Mouse (Mus musculus): ENCODE data around the gene Odf2. TPM values are rescaled to one million over a fixed set of nuclear protein-coding genes. Genes with fewer than 3 reads are reported as not detected.
"Not testable (repeated sequence)": the region's sequence is repeated elsewhere in the genome, so short reads cannot be mapped to it uniquely, and the experiment has no call there.

Odf2 gene
- total and polyA plus RNA-seq, 2 experiments from 2014 or later, result 28.6 to 35.1 TPM

DNA sequence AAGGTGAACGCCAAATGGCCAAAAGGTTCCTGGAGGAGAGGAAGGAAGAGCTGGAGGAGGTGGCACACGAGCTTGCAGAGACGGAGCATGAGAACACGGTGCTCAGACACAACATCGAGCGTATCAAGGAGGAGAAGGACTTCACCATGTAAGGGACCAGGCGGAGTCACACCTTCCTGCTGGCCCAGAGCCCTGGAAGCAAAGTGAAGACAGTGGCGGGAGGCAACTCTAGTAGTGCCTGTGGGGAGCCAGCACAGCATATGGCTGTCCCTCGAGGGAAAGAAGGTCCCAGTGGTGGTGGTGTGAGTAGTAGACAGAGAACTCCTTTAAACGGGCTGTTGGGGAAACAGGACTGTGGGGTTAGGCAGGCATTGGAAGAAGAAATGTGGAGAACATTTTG lies 13.2 kb downstream of the Odf2 start:
- 79% methylated on average over 10 of the region's 10 CpGs for WGBS
- Histone ChIP-seq H3K4me2 (ENCODE audit: low read depth, low read length) (no peak overlapping the region), H3K27ac (ENCODE audit: low read depth) (no peak overlapping the region), H3K27me3 (ENCODE audit: control insufficient read depth, insufficient read depth, low read length) (no peaks in the 10 kb centered on the region), H3K9ac (replicated peaks; ENCODE audit: low read depth, low read length) (no peak overlapping the region), H3K4me3 (ENCODE audit: low read depth, low read length) (no peak overlapping the region), H3K36me3 (replicated peaks; ENCODE audit: control insufficient read depth, insufficient read depth, low read length) (peaks cover 99% of the 10 kb centered on the region), H3K4me1 (ENCODE audit: control insufficient read depth, insufficient read depth) (no peaks in the 10 kb centered on the region), H3K9me3 (replicated peaks; ENCODE audit: control insufficient read depth, low read length) (no peaks in the 10 kb centered on the region)
- no peak for TF ChIP-seq EP300 (IDR thresholded peaks at IDR 0.05; ENCODE audit: low read depth)
- TF ChIP-seq CTCF (IDR thresholded peaks at IDR 0.05; ENCODE audit: low read depth), result no peak
- no peak for ATAC-seq (ENCODE audit: insufficient read depth, low read depth)
- no peak for DNase-seq (ENCODE audit: low spot score)

DNA sequence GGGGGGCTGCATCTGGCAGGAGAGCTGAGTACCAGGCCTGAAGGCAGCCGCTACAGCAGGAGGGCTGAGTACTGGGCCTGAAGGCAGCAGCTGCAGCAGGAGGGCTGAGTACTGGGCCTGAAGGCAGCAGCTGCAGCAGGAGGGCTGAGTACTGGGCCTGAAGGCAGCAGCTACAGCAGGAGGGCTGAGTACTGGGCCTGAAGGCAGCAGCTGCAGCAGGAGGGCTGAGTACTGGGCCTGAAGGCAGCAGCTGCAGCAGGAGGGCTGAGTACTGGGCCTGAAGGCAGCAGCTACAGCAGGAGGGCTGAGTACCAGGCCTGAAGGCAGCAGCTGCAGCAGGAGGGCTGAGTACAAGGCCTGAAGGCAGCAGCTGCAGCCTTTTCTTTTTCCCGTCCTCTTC lies 19.1 kb downstream of the Odf2 start:
- WGBS, result 73% methylated on average over 2 of the region's 2 CpGs

DNA sequence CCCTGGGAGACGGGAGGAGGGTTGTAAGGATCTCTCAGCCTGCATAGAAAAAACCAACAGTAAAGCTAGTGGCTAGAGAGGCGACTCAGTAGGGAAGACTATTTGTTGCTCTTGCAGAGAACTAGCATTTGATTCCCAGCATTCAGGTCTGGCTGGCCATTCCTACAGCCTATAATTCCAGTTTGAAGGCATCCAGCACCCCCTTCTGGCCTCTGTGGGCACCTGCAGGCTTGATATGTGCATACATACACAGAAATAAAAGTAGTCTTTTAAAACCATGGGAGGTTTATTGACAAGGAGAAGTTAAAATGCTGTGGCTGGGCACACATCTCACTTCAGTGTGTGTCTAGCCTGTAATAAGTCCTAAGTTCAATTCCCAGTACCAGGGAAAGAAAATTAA lies 21.0 kb downstream of the Odf2 start:
- no peaks in the 10 kb centered on the region for H3K27me3 ChIP-seq (ENCODE audit: control insufficient read depth, insufficient read depth, low read length)
- H3K4me3 ChIP-seq (ENCODE audit: low read depth, low read length), result no peak overlapping the region
- peaks cover 76% of the 10 kb centered on the region for H3K36me3 ChIP-seq (replicated peaks; ENCODE audit: control insufficient read depth, insufficient read depth, low read length)
- 86% methylated on average over 2 of the region's 2 CpGs for WGBS
- H3K4me1 ChIP-seq (ENCODE audit: control insufficient read depth, insufficient read depth), result no peaks in the 10 kb centered on the region
- H3K27ac ChIP-seq (ENCODE audit: low read depth), result no peak overlapping the region
- TF ChIP-seq EP300 (IDR thresholded peaks at IDR 0.05; ENCODE audit: low read depth), result no peak
- TF ChIP-seq CTCF (IDR thresholded peaks at IDR 0.05; ENCODE audit: low read depth), result peak; percentile 27; the same call in 1 of the 2 replicates
- ATAC-seq (ENCODE audit: insufficient read depth, low read depth) (no peak), DNase-seq (ENCODE audit: low spot score) (no peak)
- H3K4me2 ChIP-seq (ENCODE audit: low read depth, low read length), result no peak overlapping the region
- no peaks in the 10 kb centered on the region for H3K9me3 ChIP-seq (replicated peaks; ENCODE audit: control insufficient read depth, low read length)
- H3K9ac ChIP-seq (replicated peaks; ENCODE audit: low read depth, low read length), result no peak overlapping the region

More for the DNA sequence above, 19.1 kb downstream of the Odf2 start:
- DNase-seq (ENCODE audit: low spot score); H3K4me3 ChIP-seq (ENCODE audit: low read depth, low read length); ATAC-seq (ENCODE audit: insufficient read depth, low read depth); H3K9me3 ChIP-seq (replicated peaks; ENCODE audit: control insufficient read depth, low read length); H3K4me2 ChIP-seq (ENCODE audit: low read depth, low read length); H3K27me3 ChIP-seq (ENCODE audit: control insufficient read depth, insufficient read depth, low read length); H3K4me1 ChIP-seq (ENCODE audit: control insufficient read depth, insufficient read depth); H3K27ac ChIP-seq (ENCODE audit: low read depth); H3K9ac ChIP-seq (replicated peaks; ENCODE audit: low read depth, low read length): not testable (repeated sequence)
- H3K36me3 ChIP-seq (replicated peaks; ENCODE audit: control insufficient read depth, insufficient read depth, low read length), result peaks cover 77% of the 10 kb centered on the region

DNA sequence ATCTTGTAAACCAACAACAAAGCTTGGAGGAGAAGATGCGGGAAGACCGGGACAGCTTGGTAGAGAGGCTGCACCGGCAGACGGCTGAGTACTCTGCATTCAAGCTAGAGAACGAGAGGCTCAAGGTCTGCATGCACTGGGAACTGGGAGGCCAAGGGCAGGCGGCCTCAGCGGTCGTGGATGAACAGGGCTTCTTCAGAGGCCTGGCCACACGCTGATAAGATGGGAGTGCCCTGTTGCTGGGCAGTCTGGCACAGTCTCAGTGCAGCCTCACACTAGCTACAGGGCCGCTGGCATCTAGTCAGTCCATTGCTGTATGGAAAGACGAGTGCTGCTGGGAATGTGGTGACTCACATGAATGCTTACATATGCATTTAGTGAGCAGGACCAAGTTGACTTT lies 28.6 kb downstream of the Odf2 start:
- WGBS, result 83% methylated on average over 11 of the region's 11 CpGs

DNA sequence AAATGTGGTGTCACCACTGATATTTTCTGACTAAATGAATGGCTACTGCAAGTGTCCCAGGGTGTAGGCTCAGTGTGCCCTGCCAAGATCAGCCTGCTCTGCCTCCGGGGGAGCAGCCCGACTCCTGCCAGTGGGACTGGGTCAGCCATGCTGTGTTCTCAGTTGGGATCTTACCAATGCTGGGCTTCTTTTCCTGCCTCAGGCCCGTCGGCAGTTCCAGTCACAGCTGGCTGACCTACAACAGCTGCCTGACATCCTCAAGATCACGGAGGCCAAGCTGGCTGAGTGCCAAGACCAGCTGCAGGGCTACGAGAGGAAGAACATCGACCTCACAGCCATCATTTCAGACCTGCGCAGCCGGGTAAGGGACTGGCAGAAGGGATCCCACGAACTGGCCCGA lies 33.0 kb downstream of the Odf2 start:
- Histone ChIP-seq H3K36me3 (replicated peaks; ENCODE audit: control insufficient read depth, insufficient read depth, low read length) (peaks cover 88% of the 10 kb centered on the region), H3K27me3 (ENCODE audit: control insufficient read depth, insufficient read depth, low read length) (no peaks in the 10 kb centered on the region), H3K9me3 (replicated peaks; ENCODE audit: control insufficient read depth, low read length) (no peaks in the 10 kb centered on the region), H3K27ac (ENCODE audit: low read depth) (no peak overlapping the region), H3K4me2 (ENCODE audit: low read depth, low read length) (no peak overlapping the region), H3K4me1 (ENCODE audit: control insufficient read depth, insufficient read depth) (no peaks in the 10 kb centered on the region), H3K9ac (replicated peaks; ENCODE audit: low read depth, low read length) (no peak overlapping the region), H3K4me3 (ENCODE audit: low read depth, low read length) (no peak overlapping the region)
- DNase-seq (ENCODE audit: low spot score) (peak; percentile 22), ATAC-seq (ENCODE audit: insufficient read depth, low read depth) (peak; percentile 76)
- WGBS, result 34% methylated on average over 11 of the region's 11 CpGs
- TF ChIP-seq CTCF (IDR thresholded peaks at IDR 0.05; ENCODE audit: low read depth), result no peak
- TF ChIP-seq EP300 (IDR thresholded peaks at IDR 0.05; ENCODE audit: low read depth), result no peak

More for the DNA sequence above, 28.6 kb downstream of the Odf2 start:
- no peak overlapping the region for H3K9ac ChIP-seq (replicated peaks; ENCODE audit: low read depth, low read length)
- no peak overlapping the region for H3K27ac ChIP-seq (ENCODE audit: low read depth)
- no peak for DNase-seq (ENCODE audit: low spot score)
- peaks cover 83% of the 10 kb centered on the region for H3K36me3 ChIP-seq (replicated peaks; ENCODE audit: control insufficient read depth, insufficient read depth, low read length)
- no peak overlapping the region for H3K4me3 ChIP-seq (ENCODE audit: low read depth, low read length)
- no peaks in the 10 kb centered on the region for H3K27me3 ChIP-seq (ENCODE audit: control insufficient read depth, insufficient read depth, low read length)
- no peak for ATAC-seq (ENCODE audit: insufficient read depth, low read depth)
- H3K9me3 ChIP-seq (replicated peaks; ENCODE audit: control insufficient read depth, low read length), result no peaks in the 10 kb centered on the region
- no peak overlapping the region for H3K4me2 ChIP-seq (ENCODE audit: low read depth, low read length)
- no peaks in the 10 kb centered on the region for H3K4me1 ChIP-seq (ENCODE audit: control insufficient read depth, insufficient read depth)
- TF ChIP-seq CTCF (IDR thresholded peaks at IDR 0.05; ENCODE audit: low read depth) (no peak), EP300 (IDR thresholded peaks at IDR 0.05; ENCODE audit: low read depth) (no peak)

DNA sequence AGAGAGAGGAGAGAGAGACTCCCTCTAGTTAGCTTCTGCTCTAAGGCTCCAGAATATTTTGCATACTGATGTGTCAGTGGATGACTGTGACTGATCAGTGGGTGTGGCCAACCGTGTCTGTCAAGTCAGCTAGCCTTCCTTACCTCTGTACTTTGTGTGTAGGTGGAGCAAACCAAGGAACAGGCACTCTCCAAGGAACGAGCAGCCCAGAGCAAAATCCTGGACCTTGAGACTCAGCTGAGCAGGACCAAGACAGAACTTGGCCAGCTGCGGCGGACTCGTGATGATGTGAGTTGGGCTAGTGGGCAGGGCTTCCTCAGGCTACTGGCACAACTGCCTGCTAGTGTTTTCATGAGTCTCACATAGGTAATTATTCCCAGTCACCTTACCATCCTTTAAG lies 37.5 kb downstream of the Odf2 start:
- H3K27me3 ChIP-seq (ENCODE audit: control insufficient read depth, insufficient read depth, low read length), result no peaks in the 10 kb centered on the region
- no peak overlapping the region for H3K4me3 ChIP-seq (ENCODE audit: low read depth, low read length)
- peaks cover 85% of the 10 kb centered on the region for H3K36me3 ChIP-seq (replicated peaks; ENCODE audit: control insufficient read depth, insufficient read depth, low read length)
- no peak for DNase-seq (ENCODE audit: low spot score)
- 90% methylated on average over 5 of the region's 5 CpGs for WGBS
- H3K4me2 ChIP-seq (ENCODE audit: low read depth, low read length), result no peak overlapping the region
- H3K9me3 ChIP-seq (replicated peaks; ENCODE audit: control insufficient read depth, low read length), result no peaks in the 10 kb centered on the region
- no peaks in the 10 kb centered on the region for H3K4me1 ChIP-seq (ENCODE audit: control insufficient read depth, insufficient read depth)
- no peak overlapping the region for H3K9ac ChIP-seq (replicated peaks; ENCODE audit: low read depth, low read length)
- no peak for ATAC-seq (ENCODE audit: insufficient read depth, low read depth)
- no peak for TF ChIP-seq EP300 (IDR thresholded peaks at IDR 0.05; ENCODE audit: low read depth)
- TF ChIP-seq CTCF (IDR thresholded peaks at IDR 0.05; ENCODE audit: low read depth), result no peak
- no peak overlapping the region for H3K27ac ChIP-seq (ENCODE audit: low read depth)
